In genomic region chr3:69300121-69300520, GRCm38 (mm10) we compare ENCODE assay signal across 26 mouse cellular contexts. TPM values are rescaled to one million over a fixed set of nuclear protein-coding genes. Genes with fewer than 3 reads are reported as not detected.
A peak's percentile ranks its signal among the peaks of the same experiment; 100 is the strongest.
DNase-seq lines count a peak whose midpoint lies in the region; ATAC-seq and TF ChIP-seq lines count a peak whose summit lies in the region.
"Had no signal": no experiment of that assay in that cellular context is flagged by ENCODE, and none has a peak within 500 bp of the region (broad histone marks: within the 10 kb centered on the region; RNA-seq: fewer than 3 reads in every experiment).

No protein-coding gene starts in this region.

- no peaks in the 10 kb centered on the region for H3K27me3 ChIP-seq in heart, embryonic 12.5 days (replicated peaks)
- no peaks in the 10 kb centered on the region for H3K27me3 ChIP-seq in intestine, postnatal 0 days (replicated peaks; ENCODE audit: control insufficient read depth, insufficient read depth, low read length)
- H3K27me3 ChIP-seq in lung, postnatal 0 days (replicated peaks; ENCODE audit: insufficient read depth, low read length) = no peaks in the 10 kb centered on the region
- H3K27me3 ChIP-seq: embryonic facial prominence, embryonic 12.5 days; embryonic facial prominence, embryonic 15.5 days; forebrain, embryonic 12.5 days; forebrain, embryonic 15.5 days; heart, embryonic 13.5 days had no signal

- H3K27ac ChIP-seq in heart, embryonic 12.5 days (ENCODE audit: poor library complexity, severe bottlenecking) = no peak overlapping the region
- no peak overlapping the region for H3K27ac ChIP-seq in intestine, postnatal 0 days (ENCODE audit: low read depth, low read length)
- no peak overlapping the region for H3K27ac ChIP-seq in lung, postnatal 0 days (ENCODE audit: low read length)
- H3K27ac ChIP-seq: embryonic facial prominence, embryonic 12.5 days; embryonic facial prominence, embryonic 15.5 days; forebrain, embryonic 12.5 days; forebrain, embryonic 15.5 days; heart, embryonic 13.5 days; hindbrain, embryonic 14.5 days; hindbrain, postnatal 0 days had no signal

- no peak overlapping the region for H3K9ac ChIP-seq in heart, embryonic 12.5 days
- no peak overlapping the region for H3K9ac ChIP-seq in intestine, postnatal 0 days (ENCODE audit: low read depth, low read length)
- no peak overlapping the region for H3K9ac ChIP-seq in lung, postnatal 0 days (replicated peaks; ENCODE audit: low read depth)
- H3K9ac ChIP-seq: embryonic facial prominence, embryonic 12.5 days; embryonic facial prominence, embryonic 15.5 days; forebrain, embryonic 12.5 days; forebrain, embryonic 15.5 days; heart, embryonic 13.5 days; hindbrain, embryonic 14.5 days had no signal

- no peak overlapping the region for H3K4me3 ChIP-seq in heart, embryonic 12.5 days
- no peak overlapping the region for H3K4me3 ChIP-seq in intestine, postnatal 0 days (ENCODE audit: low read depth, low read length)
- no peak overlapping the region for H3K4me3 ChIP-seq in lung, postnatal 0 days (ENCODE audit: low read depth, low read length)
- H3K4me3 ChIP-seq: embryonic facial prominence, embryonic 12.5 days; embryonic facial prominence, embryonic 15.5 days; forebrain, embryonic 12.5 days; forebrain, embryonic 15.5 days; heart, embryonic 13.5 days had no signal

- DNase-seq in heart, adult 11 months = peak; percentile 41
- DNase-seq in 416B (ENCODE audit: low read depth) = peak; percentile 66
- DNase-seq in fat pad, adult 2 months (ENCODE audit: extremely low read depth, low read depth, low spot score) = peak; percentile 73
- no peak for DNase-seq in lung, postnatal 0 days (ENCODE audit: low spot score)
- DNase-seq: cerebellum, adult 11 months; cerebellum, adult 2 months; cerebellum, adult 9-11 months; cerebellum, postnatal 25 days; gastrocnemius, postnatal 10 days; gastrocnemius, postnatal 36 days; heart, postnatal 14 days; heart, postnatal 4 days; kidney, adult 2 months had no signal

- H3K4me1 ChIP-seq in heart, embryonic 12.5 days (replicated peaks) = no peaks in the 10 kb centered on the region
- no peaks in the 10 kb centered on the region for H3K4me1 ChIP-seq in intestine, postnatal 0 days (replicated peaks; ENCODE audit: control insufficient read depth, insufficient read depth, low read length)
- no peaks in the 10 kb centered on the region for H3K4me1 ChIP-seq in lung, postnatal 0 days (ENCODE audit: insufficient read depth, low read depth, low read length)
- H3K4me1 ChIP-seq: embryonic facial prominence, embryonic 12.5 days; embryonic facial prominence, embryonic 15.5 days; forebrain, embryonic 12.5 days; forebrain, embryonic 15.5 days; heart, embryonic 13.5 days had no signal

- ATAC-seq in heart, embryonic 12.5 days (ENCODE audit: insufficient number of reproducible peaks, low FRiP score) = no peak
- no peak for ATAC-seq in intestine, postnatal 0 days
- no peak for ATAC-seq in lung, postnatal 0 days
- ATAC-seq: activated CD4-positive, CD25-positive, alpha-beta regulatory T cell, adult 4 months; CD4-positive, CD25-positive, alpha-beta regulatory T cell, adult 4 months; forebrain, embryonic 15.5 days; hindbrain, postnatal 0 days; inflammation-experienced regulatory T-cells, adult 6 months; intestine, embryonic 16.5 days had no signal

- 80% methylated on average over 1 of the region's 1 CpGs for WGBS in heart, embryonic 12.5 days
- 88% methylated on average over 1 of the region's 1 CpGs for WGBS in intestine, postnatal 0 days
- WGBS in lung, postnatal 0 days = 85% methylated on average over 1 of the region's 1 CpGs

- no peaks in the 10 kb centered on the region for H3K36me3 ChIP-seq in heart, embryonic 12.5 days
- H3K36me3 ChIP-seq in intestine, postnatal 0 days (ENCODE audit: control insufficient read depth, insufficient read depth) = no peaks in the 10 kb centered on the region
- H3K36me3 ChIP-seq in lung, postnatal 0 days (ENCODE audit: insufficient read depth, low read length) = no peaks in the 10 kb centered on the region
- H3K36me3 ChIP-seq: embryonic facial prominence, embryonic 12.5 days; embryonic facial prominence, embryonic 15.5 days; forebrain, embryonic 12.5 days; forebrain, embryonic 15.5 days; heart, embryonic 13.5 days had no signal

- TF ChIP-seq EP300 in lung, postnatal 0 days (IDR thresholded peaks at IDR 0.05) = no peak

- no peaks in the 10 kb centered on the region; the same call in 1 of the 2 replicates for H3K9me3 ChIP-seq in heart, embryonic 12.5 days (replicated peaks)
- H3K9me3 ChIP-seq in intestine, postnatal 0 days (ENCODE audit: control insufficient read depth) = no peaks in the 10 kb centered on the region
- no peaks in the 10 kb centered on the region for H3K9me3 ChIP-seq in lung, postnatal 0 days (ENCODE audit: low read length)
- H3K9me3 ChIP-seq: embryonic facial prominence, embryonic 12.5 days; embryonic facial prominence, embryonic 15.5 days; forebrain, embryonic 12.5 days; forebrain, embryonic 15.5 days; heart, embryonic 13.5 days had no signal

- no peak overlapping the region for H3K4me2 ChIP-seq in heart, embryonic 12.5 days
- H3K4me2 ChIP-seq in intestine, postnatal 0 days (replicated peaks; ENCODE audit: low read depth) = no peak overlapping the region
- H3K4me2 ChIP-seq in lung, postnatal 0 days (replicated peaks; ENCODE audit: low read depth, low read length) = no peak overlapping the region
- H3K4me2 ChIP-seq: embryonic facial prominence, embryonic 12.5 days; embryonic facial prominence, embryonic 15.5 days; forebrain, embryonic 12.5 days; forebrain, embryonic 15.5 days; heart, embryonic 13.5 days; hindbrain, embryonic 14.5 days had no signal

- TF ChIP-seq CTCF in intestine, postnatal 0 days (IDR thresholded peaks at IDR 0.05; ENCODE audit: low read depth) = no peak
- no peak for TF ChIP-seq CTCF in lung, postnatal 0 days (IDR thresholded peaks at IDR 0.05)

RNA-seq across cellular contexts. Expression of gene Ppm1l, which starts 16.5 kb away (rescaled TPM):
- polyA plus RNA-seq in heart, embryonic 12.5 days (2016; fragmentation: Nextera tagmentation; extraction: Ambion mirVana) = 9.8 and 11.8 TPM in 2 replicates
- polyA plus RNA-seq in intestine, postnatal 0 days (2015; fragmentation: Nextera tagmentation; extraction: Ambion mirVana) = 2.8 and 3.0 TPM in 2 replicates
- 5.8 and 8.9 TPM in 2 replicates for polyA plus RNA-seq in lung, postnatal 0 days (2015; fragmentation: Nextera tagmentation; extraction: Ambion mirVana)
